Mouse (Mus musculus): ENCODE results near the gene Rorc. TPM values are rescaled to one million over a fixed set of nuclear protein-coding genes. Genes with fewer than 3 reads are reported as not detected.

The Rorc gene
- polyA plus RNA-seq (2014; fragmentation: Illumina TruSeq; extraction: RNeasy Lipid Tissue Mini Kit (QIAGEN cat#74804); ENCODE audit: low read depth, low replicate concordance), result 11.3 TPM

GRCm38 (mm10) chr3:94372641-94373040 lies at the start of gene Rorc:
TSS of gene Rorc (plus strand) at chr3:94372794.

GRCm38 (mm10) chr3:94341959-94342422 lies 30.6 kb upstream of the Rorc start, which contains the start of gene Them5:
TSS of gene Them5 (plus strand) at chr3:94342099.

GRCm38 (mm10) chr3:94362138-94362537 lies 10.5 kb upstream of the Rorc start, which contains the start of gene C2cd4d:
TSS of gene C2cd4d (plus strand) at chr3:94362438.

GRCm38 (mm10) chr3:94398217-94398616 lies 25.6 kb downstream of the Rorc start, which contains the start of gene Lingo4:
TSS of gene Lingo4 (plus strand) at chr3:94398517.

GRCm38 (mm10) chr3:94413031-94413679 lies 40.6 kb downstream of the Rorc start, which contains the start of gene Tdrkh:
TSS of gene Tdrkh (plus strand) at chr3:94413273.

GRCm38 (mm10) chr3:94442951-94443596 lies 70.5 kb downstream of the Rorc start, which contains the start of gene Mrpl9:
TSS of gene Mrpl9 (plus strand) at chr3:94443318.

GRCm38 (mm10) chr3:94443597-94443964 lies 71.0 kb downstream of the Rorc start, which contains the start of gene Oaz3:
TSS of gene Oaz3 (minus strand) at chr3:94443915.

Other genes starting within 250 kb of the Rorc start
- not detected for gene Gm10696, start 194.6 kb upstream of the Rorc start, polyA plus RNA-seq (2014; fragmentation: Illumina TruSeq; extraction: RNeasy Lipid Tissue Mini Kit (QIAGEN cat#74804); ENCODE audit: low read depth, low replicate concordance)
- not detected for gene Gm5286, start 176.1 kb upstream of the Rorc start, polyA plus RNA-seq (2014; fragmentation: Illumina TruSeq; extraction: RNeasy Lipid Tissue Mini Kit (QIAGEN cat#74804); ENCODE audit: low read depth, low replicate concordance)
- gene Gm4778, start 108.8 kb upstream of the Rorc start, polyA plus RNA-seq (2014; fragmentation: Illumina TruSeq; extraction: RNeasy Lipid Tissue Mini Kit (QIAGEN cat#74804); ENCODE audit: low read depth, low replicate concordance), result not detected
- gene Them4, start 62.7 kb upstream of the Rorc start, polyA plus RNA-seq (2014; fragmentation: Illumina TruSeq; extraction: RNeasy Lipid Tissue Mini Kit (QIAGEN cat#74804); ENCODE audit: low read depth, low replicate concordance), result 26.5 TPM
- not detected for gene Them5, start 30.7 kb upstream of the Rorc start, polyA plus RNA-seq (2014; fragmentation: Illumina TruSeq; extraction: RNeasy Lipid Tissue Mini Kit (QIAGEN cat#74804); ENCODE audit: low read depth, low replicate concordance)
- gene C2cd4d, start 10.4 kb upstream of the Rorc start, polyA plus RNA-seq (2014; fragmentation: Illumina TruSeq; extraction: RNeasy Lipid Tissue Mini Kit (QIAGEN cat#74804); ENCODE audit: low read depth, low replicate concordance), result not detected
- 0.35 TPM for gene Lingo4, start 25.7 kb downstream of the Rorc start, polyA plus RNA-seq (2014; fragmentation: Illumina TruSeq; extraction: RNeasy Lipid Tissue Mini Kit (QIAGEN cat#74804); ENCODE audit: low read depth, low replicate concordance)
- 20.9 TPM for gene Tdrkh, start 40.5 kb downstream of the Rorc start, polyA plus RNA-seq (2014; fragmentation: Illumina TruSeq; extraction: RNeasy Lipid Tissue Mini Kit (QIAGEN cat#74804); ENCODE audit: low read depth, low replicate concordance)
- 56.4 TPM for gene Mrpl9, start 70.5 kb downstream of the Rorc start, polyA plus RNA-seq (2014; fragmentation: Illumina TruSeq; extraction: RNeasy Lipid Tissue Mini Kit (QIAGEN cat#74804); ENCODE audit: low read depth, low replicate concordance)
- not detected for gene Oaz3, start 71.1 kb downstream of the Rorc start, polyA plus RNA-seq (2014; fragmentation: Illumina TruSeq; extraction: RNeasy Lipid Tissue Mini Kit (QIAGEN cat#74804); ENCODE audit: low read depth, low replicate concordance)
- 2.1 TPM for gene Celf3, start 105.5 kb downstream of the Rorc start, polyA plus RNA-seq (2014; fragmentation: Illumina TruSeq; extraction: RNeasy Lipid Tissue Mini Kit (QIAGEN cat#74804); ENCODE audit: low read depth, low replicate concordance)
- gene Riiad1, start 107.5 kb downstream of the Rorc start, polyA plus RNA-seq (2014; fragmentation: Illumina TruSeq; extraction: RNeasy Lipid Tissue Mini Kit (QIAGEN cat#74804); ENCODE audit: low read depth, low replicate concordance), result 3.1 TPM
- gene Snx27, start 209.9 kb downstream of the Rorc start, polyA plus RNA-seq (2014; fragmentation: Illumina TruSeq; extraction: RNeasy Lipid Tissue Mini Kit (QIAGEN cat#74804); ENCODE audit: low read depth, low replicate concordance), result 71.6 TPM